Mouse (Mus musculus) intestine, embryonic 16.5 days (tissue): ENCODE data around the gene Zfp770. TPM values are rescaled to one million over a fixed set of nuclear protein-coding genes. Genes with fewer than 3 reads are reported as not detected.

Experiments used
- ATAC-seq: fragments of 200-750 bp; cut with Nextera tagmentation; 2 replicates; pipeline ENCODE4 v1.8.0; 2017; ENCODE audit warnings: moderate TSS enrichment, moderate library complexity
- H3K27ac ChIP-seq: fragments of 300-500 bp; sonication (generic); 2 replicates; pipeline ENCODE4 v1.5.1; 2014; ENCODE audit warnings: mild to moderate bottlenecking, low read length
- H3K27me3 ChIP-seq: fragments of 300-500 bp; sonication (generic); replicated peaks from 2 replicates; pipeline ENCODE4 v1.6.1; 2014; ENCODE audit warnings: low read length, control low read depth, mixed read lengths; ENCODE audit not compliant: control insufficient read depth, insufficient read depth
- H3K36me3 ChIP-seq: fragments of 300-500 bp; sonication (generic); 2 replicates; pipeline ENCODE4 v1.6.1; 2014; ENCODE audit warnings: low read length, control low read depth; ENCODE audit not compliant: control insufficient read depth, insufficient read depth
- H3K4me1 ChIP-seq: fragments of 300-500 bp; sonication (generic); 2 replicates; pipeline ENCODE4 v1.6.1; 2014; ENCODE audit warnings: low read length, control low read depth, mixed read lengths; ENCODE audit not compliant: control insufficient read depth, insufficient read depth
- H3K4me2 ChIP-seq: fragments of 300-500 bp; sonication (generic); 2 replicates; pipeline ENCODE4 v1.6.1; 2014; ENCODE audit warnings: low read depth, low read length, control low read depth
- H3K4me3 ChIP-seq: fragments of 300-500 bp; sonication (generic); 2 replicates; pipeline ENCODE4 v1.5.1; 2014; ENCODE audit warnings: mild to moderate bottlenecking, low read length
- H3K9ac ChIP-seq: fragments of 300-500 bp; sonication (generic); 2 replicates; pipeline ENCODE4 v1.6.1; 2014; ENCODE audit warnings: low read depth, low read length
- H3K9me3 ChIP-seq: fragments of 300-500 bp; sonication (generic); 2 replicates; pipeline ENCODE4 v1.6.1; 2016; ENCODE audit warnings: low read length, control low read depth; ENCODE audit not compliant: control insufficient read depth
- WGBS: fragments of 180-500 bp; shearing (Covaris S2); extraction: QIAGEN DNeasy Blood & Tissue Kit; methylation state at CpG from one replicate; pipeline ENCODE4 v1.1.7; 2014; 5-methylcytosine and 5-hydroxymethylcytosine counted together
- polyA plus RNA-seq: library from polyadenylated mRNA; unstranded; fragments of >200 nt; fragmentation: Nextera tagmentation; extraction: Ambion mirVana; gene quantifications from 2 replicates; pipeline ENCODE4 v1.2.1, GENCODE M21; 2015

The Zfp770 gene
- polyA plus RNA-seq, result 2.7 and 2.9 TPM in 2 replicates

GRCm38 (mm10) chr2:114200932-114201559 lies at the start of gene Zfp770:
Zfp770 (minus strand) TSS chr2:114201469.
- Histone ChIP-seq H3K27ac (peak within 1 kb of the TSS; percentile 76), H3K4me3 (peak within 1 kb of the TSS; percentile 86), H3K9me3 (no peaks in the 10 kb centered on the region), H3K9ac (peak within 1 kb of the TSS; percentile 96), H3K4me1 (peaks cover 7% of the 10 kb centered on the region), H3K27me3 (no peaks in the 10 kb centered on the region; the same call in 1 of the 2 replicates), H3K36me3 (peaks cover 6% of the 10 kb centered on the region), H3K4me2 (peak within 1 kb of the TSS; percentile 74)
- peak; percentile 96 for ATAC-seq
- WGBS, result under 1% methylated on average over 36 of the region's 36 CpGs

GRCm38 (mm10) chr2:114249440-114249839 lies 48.2 kb upstream of the Zfp770 start:
- Histone ChIP-seq H3K4me2 (no peak overlapping the region), H3K27ac (no peak overlapping the region), H3K27me3 (no peaks in the 10 kb centered on the region), H3K4me1 (0 out of 2 replicates have a peak, but pooled peaks cover 4% of the 10 kb centered on the region), H3K9ac (no peak overlapping the region), H3K36me3 (no peaks in the 10 kb centered on the region), H3K4me3 (no peak overlapping the region), H3K9me3 (no peaks in the 10 kb centered on the region)
- WGBS, result 39% methylated on average over 6 of the region's 6 CpGs
- no peak for ATAC-seq

DNA sequence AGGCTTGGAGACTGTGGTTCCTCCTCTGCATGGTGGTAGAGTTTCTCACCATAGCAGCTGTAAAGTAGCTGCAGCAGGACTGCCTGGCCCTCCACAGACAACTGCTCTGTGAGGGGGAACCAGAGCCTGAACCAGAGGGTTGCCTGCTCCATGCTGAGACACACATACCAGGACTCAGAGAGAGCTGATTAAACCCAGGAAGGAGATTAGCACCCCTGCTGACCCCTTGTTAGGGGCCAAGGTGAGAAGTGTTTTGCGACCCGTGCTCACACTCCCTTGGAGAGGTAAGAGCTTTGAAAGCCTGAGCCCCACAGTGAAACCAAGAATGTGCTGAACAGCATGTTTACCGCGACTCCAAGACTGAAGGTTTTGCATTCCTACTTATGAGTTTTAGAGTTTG lies 36.4 kb upstream of the Zfp770 start:
- H3K9ac ChIP-seq, result no peak overlapping the region
- H3K4me3 ChIP-seq, result no peak overlapping the region
- WGBS, result 9% methylated on average over 4 of the region's 4 CpGs
- no peaks in the 10 kb centered on the region for H3K36me3 ChIP-seq
- no peak overlapping the region for H3K27ac ChIP-seq
- no peaks in the 10 kb centered on the region for H3K27me3 ChIP-seq
- H3K9me3 ChIP-seq, result no peaks in the 10 kb centered on the region
- H3K4me2 ChIP-seq, result no peak overlapping the region
- H3K4me1 ChIP-seq, result no peaks in the 10 kb centered on the region
- ATAC-seq, result no peak

DNA sequence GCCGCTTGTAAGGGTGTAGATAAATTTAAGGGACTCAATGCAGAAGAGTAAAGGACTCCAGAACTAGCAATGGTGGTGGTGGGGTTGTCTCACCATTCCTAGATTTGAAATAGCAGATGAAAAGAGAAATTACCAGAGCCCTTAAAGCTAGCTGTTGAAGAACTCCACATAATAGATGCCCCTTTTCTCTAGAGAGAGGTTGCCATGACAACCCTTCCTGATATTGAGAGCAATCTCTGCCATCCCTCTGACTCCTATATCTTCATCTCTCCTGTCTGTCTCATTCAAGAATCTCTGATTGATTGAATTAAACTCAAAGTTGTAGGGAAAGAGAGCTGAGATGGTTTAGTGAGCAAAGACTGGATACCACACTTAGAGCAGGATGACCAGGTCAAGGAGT lies 35.3 kb upstream of the Zfp770 start:
- Histone ChIP-seq H3K4me1 (no peaks in the 10 kb centered on the region), H3K9me3 (no peaks in the 10 kb centered on the region), H3K27me3 (no peaks in the 10 kb centered on the region; the same call in 1 of the 2 replicates), H3K36me3 (no peaks in the 10 kb centered on the region), H3K27ac (no peak overlapping the region), H3K4me3 (no peak overlapping the region), H3K9ac (no peak overlapping the region), H3K4me2 (no peak overlapping the region)
- no peak for ATAC-seq
- WGBS, result 84% methylated on average over 1 of the region's 1 CpGs

- no peaks in the 10 kb centered on the region for H3K9me3 ChIP-seq
- H3K27me3 ChIP-seq, result no peaks in the 10 kb centered on the region; the same call in 1 of the 2 replicates
- H3K9ac ChIP-seq, result no peak overlapping the region
- no peaks in the 10 kb centered on the region for H3K4me1 ChIP-seq
- WGBS, result 87% methylated on average over 3 of the region's 3 CpGs
- H3K4me2 ChIP-seq, result no peak overlapping the region
- no peak for ATAC-seq
- H3K4me3 ChIP-seq, result no peak overlapping the region
- H3K36me3 ChIP-seq, result no peaks in the 10 kb centered on the region
- no peak overlapping the region for H3K27ac ChIP-seq
These were observed 34.3 kb upstream of the Zfp770 start for GRCm38 (mm10) chr2:114235584-114235983.

GRCm38 (mm10) chr2:114231248-114231647 lies 30.0 kb upstream of the Zfp770 start:
- ATAC-seq, result no peak
- no peaks in the 10 kb centered on the region for H3K4me1 ChIP-seq
- H3K36me3 ChIP-seq, result no peaks in the 10 kb centered on the region
- WGBS, result 64% methylated on average over 2 of the region's 2 CpGs
- H3K9ac ChIP-seq, result no peak overlapping the region
- H3K27me3 ChIP-seq, result no peaks in the 10 kb centered on the region; the same call in 1 of the 2 replicates
- H3K9me3 ChIP-seq, result no peaks in the 10 kb centered on the region
- no peak overlapping the region for H3K27ac ChIP-seq
- no peak overlapping the region for H3K4me3 ChIP-seq
- no peak overlapping the region for H3K4me2 ChIP-seq

DNA sequence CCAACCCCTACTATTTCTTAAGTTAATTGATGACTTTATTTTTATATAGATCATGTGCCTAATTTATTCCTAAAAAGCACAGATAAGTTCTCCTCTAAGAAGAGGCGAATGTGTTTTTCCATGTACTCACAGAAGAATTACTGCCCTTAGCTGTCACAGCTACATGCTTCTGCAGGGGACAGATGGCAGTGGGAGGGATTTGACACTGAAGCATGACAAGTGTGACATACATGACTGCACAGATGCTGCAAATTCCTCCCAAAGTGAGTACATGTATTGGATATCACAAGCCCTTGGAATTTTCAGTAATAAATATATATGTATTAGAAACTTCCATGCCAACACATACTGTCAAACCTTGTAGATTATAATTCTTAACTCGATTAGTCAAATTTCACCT lies 27.4 kb upstream of the Zfp770 start:
- no peak overlapping the region for H3K9ac ChIP-seq
- H3K9me3 ChIP-seq, result no peaks in the 10 kb centered on the region
- no peak overlapping the region for H3K4me3 ChIP-seq
- H3K4me2 ChIP-seq, result no peak overlapping the region
- no peak for ATAC-seq
- H3K27ac ChIP-seq, result no peak overlapping the region
- no peaks in the 10 kb centered on the region; the same call in 1 of the 2 replicates for H3K27me3 ChIP-seq
- no peaks in the 10 kb centered on the region for H3K4me1 ChIP-seq
- H3K36me3 ChIP-seq, result no peaks in the 10 kb centered on the region
- 83% methylated on average over 2 of the region's 2 CpGs for WGBS

DNA sequence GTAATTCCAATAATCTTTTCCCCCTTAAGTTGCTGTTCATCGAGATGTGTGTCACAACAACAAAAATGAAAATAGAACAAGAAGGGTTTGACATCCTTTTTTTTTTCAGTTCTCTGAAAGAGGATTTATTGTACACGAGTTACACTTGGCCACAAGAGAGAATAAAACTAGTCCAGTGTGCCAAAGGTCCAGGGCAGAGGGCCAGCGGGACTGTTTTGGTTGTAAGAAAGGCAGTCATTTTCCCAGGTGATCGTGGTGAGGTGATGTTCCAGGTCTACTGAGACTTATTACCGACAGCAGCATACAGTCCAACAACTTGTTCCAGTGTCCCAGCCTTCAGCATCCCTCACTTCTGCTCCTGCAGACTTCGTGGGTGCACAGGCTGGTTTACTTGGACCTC lies 3.8 kb upstream of the Zfp770 start:
- Histone ChIP-seq H3K4me3 (no peak overlapping the region), H3K9ac (no peak overlapping the region), H3K4me2 (no peak overlapping the region), H3K36me3 (no peaks in the 10 kb centered on the region), H3K27ac (no peak overlapping the region), H3K27me3 (no peaks in the 10 kb centered on the region; the same call in 1 of the 2 replicates), H3K9me3 (no peaks in the 10 kb centered on the region), H3K4me1 (peaks cover 4% of the 10 kb centered on the region)
- WGBS, result 69% methylated on average over 6 of the region's 6 CpGs
- ATAC-seq, result no peak

- Histone ChIP-seq H3K9me3 (no peaks in the 10 kb centered on the region), H3K9ac (peak overlapping the region; percentile 96), H3K27ac (no peak overlapping the region), H3K27me3 (no peaks in the 10 kb centered on the region; the same call in 1 of the 2 replicates), H3K4me3 (peak overlapping the region; percentile 86), H3K4me1 (peaks cover 7% of the 10 kb centered on the region), H3K4me2 (peak overlapping the region; percentile 62), H3K36me3 (0 out of 2 replicates have a peak, but pooled peaks cover 3% of the 10 kb centered on the region)
- WGBS, result 25% methylated on average over 4 of the region's 4 CpGs
- no peak for ATAC-seq
These were observed 305 bp upstream of the Zfp770 start for GRCm38 (mm10) chr2:114201574-114201973.

- WGBS, result 85% methylated on average over 5 of the region's 5 CpGs
- ATAC-seq, result no peak
- Histone ChIP-seq H3K9me3 (no peaks in the 10 kb centered on the region), H3K4me3 (no peak overlapping the region), H3K27me3 (no peaks in the 10 kb centered on the region), H3K4me1 (peaks cover 7% of the 10 kb centered on the region), H3K9ac (no peak overlapping the region), H3K27ac (no peak overlapping the region), H3K4me2 (no peak overlapping the region), H3K36me3 (peaks cover 6% of the 10 kb centered on the region)
These were observed 4.8 kb downstream of the Zfp770 start for GRCm38 (mm10) chr2:114196421-114196820.
